Mouse (Mus musculus) stomach, embryonic 14.5 days (tissue): ENCODE results near the gene Cxcl14. TPM values are rescaled to one million over a fixed set of nuclear protein-coding genes. Genes with fewer than 3 reads are reported as not detected.

Source experiments
- polyA plus RNA-seq: library from polyadenylated mRNA; unstranded; fragments of >200 nt; fragmentation: Nextera tagmentation; extraction: Ambion mirVana; gene quantifications from 2 replicates; pipeline ENCODE4 v1.2.1, GENCODE M21; 2014

Cxcl14 gene
- polyA plus RNA-seq, 1 experiment from 2014 or later: 17.3 TPM

Other genes with a start within 250 kb of the Cxcl14 start
- gene H2afy, start 160.2 kb downstream of the Cxcl14 start, polyA plus RNA-seq: 375 and 402 TPM in 2 replicates
- gene Tifab, start 117.7 kb downstream of the Cxcl14 start, polyA plus RNA-seq: 1.2 and 1.4 TPM in 2 replicates
- not detected in 2 replicates for gene Neurog1, start 44.4 kb downstream of the Cxcl14 start, polyA plus RNA-seq
- gene Gm3045, start 130.0 kb upstream of the Cxcl14 start, polyA plus RNA-seq: not detected in 2 replicates
- gene Slc25a48, start 141.8 kb upstream of the Cxcl14 start, polyA plus RNA-seq: 0.09 and 0.27 TPM in 2 replicates
- gene Il9, start 185.7 kb upstream of the Cxcl14 start, polyA plus RNA-seq: not detected in 2 replicates
- gene Fbxl21, start 225.9 kb upstream of the Cxcl14 start, polyA plus RNA-seq: 2.5 and 3.2 TPM in 2 replicates